Mouse (Mus musculus) lung, adult 18-20 months (tissue): ENCODE data around the gene Plcl1.

ENCODE experiments used
- DNase-seq, 2 experiments: peaks; one replicate each; pipeline ENCODE4 v3.0.0; 2022; ENCODE audit warnings: mixed read lengths in 2 of 2

Gene Plcl1

DNA sequence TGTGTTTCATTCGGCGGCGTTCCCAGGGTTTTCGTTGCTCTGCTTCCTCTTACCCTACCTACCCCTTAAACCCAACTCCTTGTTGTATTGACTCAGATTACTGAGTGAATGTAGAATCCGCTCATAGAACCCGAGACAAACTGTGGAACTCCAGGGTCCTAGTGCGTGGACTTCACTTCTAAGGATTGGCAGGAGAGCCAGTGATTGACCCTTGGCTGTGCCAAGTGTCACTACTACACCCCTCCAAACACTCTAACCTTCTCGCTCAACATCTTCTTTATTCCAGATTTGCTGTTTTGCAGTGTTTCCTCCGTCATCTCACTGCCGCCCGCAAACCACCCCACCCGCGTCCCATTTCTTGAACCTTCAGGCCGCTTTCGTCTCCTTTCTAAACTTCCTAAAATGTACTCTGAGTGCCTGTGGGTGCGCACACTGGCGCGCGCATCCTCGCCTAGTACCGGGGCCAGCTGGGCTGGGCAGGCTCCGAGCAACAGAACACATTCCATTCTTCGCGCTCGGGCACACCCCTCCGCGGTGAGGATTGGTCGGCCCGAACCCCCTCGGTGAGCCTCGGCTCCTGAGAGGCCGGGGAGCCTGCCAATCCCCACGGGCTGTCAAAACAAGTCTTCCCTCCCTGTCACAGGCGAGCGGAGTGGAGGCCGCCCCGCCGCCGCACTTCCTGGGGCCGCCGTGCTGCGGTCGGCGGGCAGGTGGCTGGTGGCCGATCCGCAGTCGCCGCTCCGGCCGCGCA is at the start of gene Plcl1:
TSS of gene Plcl1 (plus strand) at position 650 of the 751 bp plus-strand sequence.
- DNase-seq, result peak; percentile 96 to 97

DNA sequence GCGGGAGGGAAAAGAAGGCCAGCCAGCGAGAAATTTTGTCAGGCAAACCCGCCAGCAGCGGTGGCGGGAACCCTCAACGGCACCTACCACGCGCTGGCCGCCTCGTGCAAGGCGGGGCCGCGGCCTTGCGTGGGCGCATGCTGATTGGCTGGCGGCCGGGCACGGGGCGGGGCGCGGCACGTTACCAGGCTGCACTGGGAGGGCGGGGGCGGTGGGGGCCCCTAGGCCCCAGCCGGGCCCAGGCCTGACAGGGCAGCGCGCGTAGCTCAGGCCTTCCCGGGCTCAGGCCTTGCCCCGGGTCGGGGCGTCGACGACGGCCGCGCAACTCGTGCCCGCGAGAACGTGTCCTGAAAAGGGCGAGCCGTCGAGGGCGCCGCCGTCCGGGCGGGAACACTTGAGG is 43.1 kb upstream of the Plcl1 start:
- DNase-seq, result no peak

- DNase-seq, result peak; percentile 56 to 64
These were observed 42.6 kb upstream of the Plcl1 start, which contains the start of gene Boll for GRCm38 (mm10) chr1:55363044-55363565. Boll (minus strand) TSS chr1:55363469.

DNA sequence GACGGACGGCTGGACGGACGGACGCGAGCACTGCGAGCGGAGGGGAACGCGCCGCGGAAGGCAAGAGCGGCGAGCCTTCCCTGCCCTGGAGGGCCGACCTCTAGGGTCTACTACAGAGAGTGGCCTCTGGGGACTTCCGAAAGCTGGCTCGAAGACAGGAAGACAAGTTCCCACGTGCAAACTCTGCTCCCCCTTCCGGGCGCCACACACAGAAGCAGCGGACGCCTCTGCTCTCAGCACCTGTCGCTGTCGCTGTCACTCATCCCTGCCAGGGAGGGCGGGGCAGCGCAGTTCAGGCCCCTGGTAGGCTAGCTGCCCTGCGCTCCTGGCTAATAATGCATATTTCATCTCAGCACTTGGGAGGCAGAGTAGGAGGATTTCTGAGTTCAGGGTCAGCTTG is 42.1 kb upstream of the Plcl1 start:
- DNase-seq, result peak; percentile 52 to 56

GRCm38 (mm10) chr1:55372626-55373025 is 33.1 kb upstream of the Plcl1 start:
- DNase-seq, result no peak

DNA sequence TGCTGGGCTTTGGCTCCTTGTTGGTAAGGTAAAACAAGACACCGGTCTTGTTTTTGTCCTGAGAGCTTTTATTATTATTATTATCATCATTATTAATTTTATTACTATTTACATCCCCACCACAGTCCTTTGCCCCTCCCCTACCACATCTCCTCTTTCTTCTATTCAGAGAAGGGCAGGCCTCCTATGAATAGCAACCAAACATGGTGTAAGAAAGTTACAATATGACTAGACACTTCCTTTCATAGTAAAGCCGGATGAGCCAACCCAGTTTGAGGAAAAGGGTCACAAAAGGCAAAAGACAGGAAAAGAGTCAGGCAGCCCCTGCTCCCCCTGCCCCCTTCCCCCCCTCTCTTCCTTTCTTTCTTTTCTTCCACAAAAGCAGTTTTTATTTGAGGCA is 25.2 kb upstream of the Plcl1 start:
- DNase-seq, result no peak

DNA sequence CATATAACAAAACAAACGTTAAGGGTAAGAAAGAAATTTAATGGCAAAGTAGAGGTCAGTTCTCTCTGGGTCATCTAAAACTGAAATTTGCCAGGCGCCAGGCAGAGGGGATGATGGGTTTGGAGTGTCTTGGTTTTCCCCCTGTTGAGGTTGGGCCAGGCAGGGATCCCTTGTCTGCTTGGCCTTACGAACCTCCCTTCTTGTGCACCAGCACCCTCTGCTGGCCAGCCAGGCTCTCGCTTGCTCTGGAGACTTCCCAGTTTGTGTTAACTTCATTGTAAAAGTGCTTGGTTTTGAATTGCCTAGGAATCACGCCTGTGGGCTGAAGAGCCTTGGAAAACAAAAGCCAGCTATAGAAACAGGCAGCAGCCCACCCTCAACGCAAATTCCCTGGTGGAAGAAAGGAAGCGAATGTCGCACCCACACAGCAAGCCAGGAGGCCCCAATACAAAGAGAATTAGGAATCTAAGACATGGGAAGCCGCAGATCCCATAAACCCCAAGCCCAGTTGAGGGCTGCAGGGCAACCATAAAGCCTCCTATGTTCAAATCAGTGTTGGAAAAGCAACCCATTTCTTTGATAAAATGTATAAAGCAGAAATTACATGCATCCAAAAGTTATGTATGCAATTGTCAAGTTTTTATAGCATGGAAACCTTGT is 22.5 kb upstream of the Plcl1 start:
- DNase-seq, result peak; percentile 67 to 75

- DNase-seq, result no peak
These were observed 5.8 kb upstream of the Plcl1 start for GRCm38 (mm10) chr1:55399891-55400290.

GRCm38 (mm10) chr1:55404439-55404838 is 1.3 kb upstream of the Plcl1 start:
- DNase-seq, result peak; percentile 14 to 57

DNA sequence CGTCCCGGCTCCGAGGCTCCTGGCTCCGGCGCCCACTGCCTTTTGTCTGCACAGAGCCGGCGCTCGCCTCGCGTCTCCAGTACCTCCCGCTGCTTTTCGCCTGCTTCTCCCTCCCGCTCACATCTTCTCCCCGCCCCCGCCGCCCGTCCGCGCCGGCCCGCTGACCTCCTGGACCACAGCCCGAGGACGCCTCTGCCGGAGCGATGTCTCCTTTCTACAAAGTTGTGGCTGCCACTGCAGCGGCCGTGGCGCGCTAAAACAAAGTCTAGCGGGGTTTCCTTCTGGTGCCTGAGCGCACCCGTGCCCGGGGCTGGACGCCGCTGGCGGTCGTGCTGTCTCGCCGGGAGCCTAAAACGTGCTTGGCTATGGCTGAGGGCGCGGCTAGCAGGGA is 297 bp downstream of the Plcl1 start:
- peak; percentile 58 to 70 for DNase-seq

- DNase-seq, result peak in 1 of 2 experiments; percentile 7
These were observed 1.0 kb downstream of the Plcl1 start for GRCm38 (mm10) chr1:55406531-55407375.

DNA sequence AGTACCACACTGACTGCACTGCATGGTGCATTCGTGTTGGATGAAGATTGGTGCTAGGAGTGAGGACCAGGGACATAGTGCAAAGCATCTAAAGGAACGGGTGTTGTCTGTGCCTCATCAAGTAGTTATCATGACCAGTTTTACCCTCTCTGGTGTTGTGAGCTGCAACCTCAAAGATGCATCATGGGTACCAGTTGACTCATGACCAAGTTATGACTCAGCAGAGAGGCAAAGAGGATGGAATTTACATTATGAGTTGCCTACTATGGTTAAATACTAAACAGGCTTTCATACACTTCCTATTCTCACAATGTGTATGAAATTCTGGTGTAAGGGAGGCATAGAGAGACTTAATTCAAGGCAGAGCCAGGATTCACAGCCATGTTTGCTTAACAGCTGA is 4.9 kb downstream of the Plcl1 start:
- no peak for DNase-seq

DNA sequence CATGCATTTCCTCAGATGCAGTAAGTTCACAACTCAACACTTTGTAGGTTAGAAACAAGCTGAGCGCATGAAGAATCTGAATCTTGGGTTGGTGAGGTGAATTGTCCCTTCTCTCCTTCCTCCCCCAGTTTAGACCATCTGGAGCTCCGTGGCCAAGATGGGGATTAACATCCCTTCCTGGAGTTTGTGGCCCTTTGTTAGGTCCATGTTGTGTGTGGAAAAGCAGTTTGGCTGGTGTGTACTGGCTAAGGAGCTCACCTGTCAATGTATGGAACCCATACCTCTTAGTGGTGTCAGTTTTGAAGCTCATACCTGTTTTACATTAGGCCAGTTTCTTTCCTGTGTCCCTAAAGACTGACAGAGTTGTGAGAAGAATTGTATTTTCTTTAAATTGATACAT is 5.4 kb downstream of the Plcl1 start:
- DNase-seq, result no peak

GRCm38 (mm10) chr1:55412569-55412968 is 6.8 kb downstream of the Plcl1 start:
- DNase-seq, result no peak

DNA sequence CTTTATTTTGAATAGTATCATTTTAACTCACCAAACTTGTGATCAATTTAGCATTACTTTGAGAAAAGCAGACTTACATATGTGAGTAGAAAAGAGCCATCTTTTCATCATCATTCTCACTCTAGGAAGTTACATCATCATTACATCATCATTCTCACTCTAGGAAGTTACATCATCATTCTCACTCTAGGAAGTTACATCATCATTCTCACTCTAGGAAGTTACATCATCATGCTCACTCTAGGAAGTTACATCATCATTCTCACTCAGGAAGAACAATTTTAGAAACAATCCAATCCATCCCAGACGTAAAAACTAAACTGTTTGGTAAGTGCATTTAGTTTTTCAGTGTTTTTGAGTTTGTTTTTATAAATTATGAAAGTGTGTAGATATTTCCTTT is 7.8 kb downstream of the Plcl1 start:
- no peak for DNase-seq

DNA sequence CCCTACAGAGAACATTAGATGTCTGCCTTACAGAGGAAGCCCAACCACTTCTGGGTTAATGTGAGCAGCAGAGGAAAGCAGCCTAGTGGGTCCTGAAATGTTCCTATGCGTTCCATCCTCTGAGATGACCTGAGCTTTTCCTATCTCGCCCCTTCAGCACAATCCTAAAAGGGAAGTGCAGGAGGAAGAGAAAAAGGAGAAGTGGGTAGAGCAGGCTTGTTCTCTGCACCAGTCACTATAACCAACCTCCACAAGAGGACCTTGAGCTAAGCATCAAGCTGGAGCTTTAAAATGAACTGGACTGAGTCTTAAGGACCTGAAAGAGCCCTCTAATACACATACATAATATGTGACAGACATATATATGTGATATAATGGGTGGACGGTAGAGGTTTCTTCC is 13.2 kb downstream of the Plcl1 start:
- no peak for DNase-seq

DNA sequence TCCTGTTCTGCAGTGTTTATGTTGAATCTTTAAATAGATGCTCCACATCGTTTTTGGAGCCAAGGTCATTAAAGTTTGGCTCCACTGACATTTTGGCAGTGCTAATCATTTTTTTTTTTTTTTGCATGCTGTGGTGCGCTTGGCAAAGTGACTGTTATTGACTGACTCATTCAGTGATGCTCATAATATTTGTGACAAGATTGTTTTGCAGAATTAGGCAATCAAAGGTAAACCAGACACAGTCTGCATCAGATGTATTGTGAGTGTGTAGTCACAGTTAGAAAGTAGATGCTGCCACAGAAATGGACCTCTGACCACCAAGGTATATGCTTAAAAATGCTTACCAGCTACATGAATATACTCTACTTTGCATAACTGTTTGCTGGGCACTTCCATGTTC is 21.9 kb downstream of the Plcl1 start:
- DNase-seq, result no peak

GRCm38 (mm10) chr1:55429051-55429450 is 23.3 kb downstream of the Plcl1 start:
- no peak for DNase-seq

- no peak for DNase-seq
These were observed 24.0 kb downstream of the Plcl1 start for GRCm38 (mm10) chr1:55429708-55430107.

- DNase-seq, result no peak
These were observed 24.9 kb downstream of the Plcl1 start for GRCm38 (mm10) chr1:55430587-55430986.

DNA sequence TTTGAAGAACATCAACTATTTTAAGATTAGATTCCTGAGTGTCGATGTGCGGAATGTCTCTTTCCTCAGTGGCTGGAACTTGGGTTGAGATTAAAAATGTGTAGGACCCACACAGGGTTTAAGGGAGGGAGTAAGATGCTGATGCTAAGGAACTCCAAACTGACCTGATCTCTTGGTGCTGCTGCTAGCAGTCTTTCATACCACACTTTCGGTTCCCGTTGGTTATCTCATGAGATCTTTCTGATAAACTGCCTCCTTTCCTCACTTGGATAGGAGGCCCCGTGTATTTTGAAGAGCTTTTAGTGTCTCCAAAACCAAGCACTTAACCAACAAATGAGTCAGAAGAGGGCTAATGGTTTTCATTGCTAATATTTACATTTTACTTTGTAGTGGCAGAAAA is 30.9 kb downstream of the Plcl1 start:
- DNase-seq, result no peak

GRCm38 (mm10) chr1:55437095-55437494 is 31.4 kb downstream of the Plcl1 start:
- DNase-seq, result no peak

- no peak for DNase-seq
These were observed 32.9 kb downstream of the Plcl1 start for GRCm38 (mm10) chr1:55438617-55439016.
